Mouse (Mus musculus) MEL (cell line): ENCODE measurements around the gene Tmem132b. TPM values are rescaled to one million over a fixed set of nuclear protein-coding genes. Genes with fewer than 3 reads are reported as not detected.

Source experiments
- DNase-seq: peaks from one replicate; pipeline ENCODE4 v3.0.0; 2011; ENCODE audit warnings: low read depth, low spot score
- H3K27ac ChIP-seq: 2 replicates; pipeline ENCODE4 v1.5.1; 2012; ENCODE audit warnings: low read depth, mild to moderate bottlenecking, control low read depth, low read length, moderate library complexity; ENCODE audit not compliant: control insufficient read depth
- H3K27me3 ChIP-seq, 2 experiments: fragments of 150-350 bp in 1 of 2; sonication (generic) in 1 of 2; 2 replicates each; pipeline ENCODE4 v1.6.1; 2012; ENCODE audit warnings: low read length in 2 of 2, mild to moderate bottlenecking in 2 of 2, improper control_type of control experiment in 1 of 2, moderate library complexity in 1 of 2; ENCODE audit not compliant: insufficient read depth in 2 of 2, control insufficient read depth in 1 of 2
- H3K36me3 ChIP-seq, 2 experiments: 2 replicates each; pipeline ENCODE4 v1.6.1; 2012 to 2014; ENCODE audit warnings: low read length in 2 of 2, improper control_type of control experiment in 1 of 2, inconsistent platforms in 1 of 2, mild to moderate bottlenecking in 1 of 2; ENCODE audit not compliant: insufficient read depth in 2 of 2, control insufficient read depth in 1 of 2
- H3K4me1 ChIP-seq, 2 experiments: fragments of 150-350 bp in 1 of 2; sonication (generic) in 1 of 2; 2 replicates each; pipeline ENCODE4 v1.6.1; 2012; ENCODE audit warnings: low read length in 2 of 2, improper control_type of control experiment in 1 of 2, mild to moderate bottlenecking in 1 of 2; ENCODE audit not compliant: insufficient read depth in 2 of 2, control insufficient read depth in 1 of 2
- H3K4me3 ChIP-seq, 2 experiments: fragments of 150-350 bp in 1 of 2; sonication (generic) in 1 of 2; 2 replicates each; pipeline ENCODE4 v1.5.1; 2012; ENCODE audit warnings: low read depth in 2 of 2, low read length in 2 of 2, mild to moderate bottlenecking in 2 of 2, moderate library complexity in 2 of 2, control low read depth in 1 of 2, improper control_type of control experiment in 1 of 2; ENCODE audit not compliant: control insufficient read depth in 1 of 2, insufficient read depth in 1 of 2
- H3K79me2 ChIP-seq: 2 replicates; pipeline ENCODE4 v1.6.1; 2012; ENCODE audit warnings: mild to moderate bottlenecking, low read length, moderate library complexity; ENCODE audit not compliant: control insufficient read depth, poor library complexity, insufficient read depth
- H3K9ac ChIP-seq: 2 replicates; pipeline ENCODE4 v1.6.1; 2012; ENCODE audit warnings: low read depth, mild to moderate bottlenecking, control low read depth, low read length, moderate library complexity; ENCODE audit not compliant: control insufficient read depth, poor library complexity, severe bottlenecking
- H3K9me3 ChIP-seq: fragments of 150-350 bp; sonication (generic); replicated peaks from 2 replicates; pipeline ENCODE4 v1.6.1; 2012; ENCODE audit warnings: mild to moderate bottlenecking, low read length, improper control_type of control experiment, moderate library complexity; ENCODE audit not compliant: insufficient read depth
- BHLHE40 ChIP-seq: IDR thresholded peaks from 2 replicates; pipeline ENCODE4 v1.6.1; 2012; ENCODE audit warnings: low read depth, mild to moderate bottlenecking, inconsistent platforms, low read length, improper control_type of control experiment, borderline replicate concordance
- CHD2 ChIP-seq: IDR thresholded peaks from 2 replicates; pipeline ENCODE4 v1.6.1; 2011; ENCODE audit warnings: low read length, improper control_type of control experiment
- CTCF ChIP-seq, 3 experiments: IDR thresholded peaks in 2 of 3; conservative IDR thresholded peaks in 1 of 3; 2 replicates each; pipeline ENCODE4 v1.5.1; 2011 to 2012; ENCODE audit warnings: low read length in 3 of 3, low read depth in 2 of 3, mild to moderate bottlenecking in 2 of 3, improper control_type of control experiment in 1 of 3, inconsistent platforms in 1 of 3, mixed read lengths in 1 of 3, moderate library complexity in 1 of 3; ENCODE audit not compliant: control insufficient read depth in 1 of 3, insufficient read depth in 1 of 3, poor library complexity in 1 of 3, severe bottlenecking in 1 of 3
- EP300 ChIP-seq, 2 experiments: IDR thresholded peaks; 2 replicates each; pipeline ENCODE4 v1.6.1; 2011; ENCODE audit warnings: improper control_type of control experiment in 2 of 2, low read length in 2 of 2, low read depth in 1 of 2, mild to moderate bottlenecking in 1 of 2
- ETS1 ChIP-seq: IDR thresholded peaks from 2 replicates; pipeline ENCODE4 v1.6.1; 2012; ENCODE audit warnings: low read depth, mild to moderate bottlenecking, inconsistent platforms, low read length, improper control_type of control experiment, moderate library complexity
- GATA1 ChIP-seq: IDR thresholded peaks from 2 replicates; pipeline ENCODE4 v1.6.1; 2011; ENCODE audit warnings: low read depth, low read length, improper control_type of control experiment
- MAX ChIP-seq: IDR thresholded peaks from 2 replicates; pipeline ENCODE4 v1.6.1; 2011; ENCODE audit warnings: low read length, improper control_type of control experiment
- MAZ ChIP-seq: IDR thresholded peaks from 2 replicates; pipeline ENCODE4 v1.6.1; 2012; ENCODE audit warnings: low read depth, mild to moderate bottlenecking, inconsistent platforms, low read length, improper control_type of control experiment
- MYB ChIP-seq: IDR thresholded peaks from 2 replicates; pipeline ENCODE4 v1.6.1; 2011; ENCODE audit warnings: mild to moderate bottlenecking, low read depth, low read length, improper control_type of control experiment
- POLR2A ChIP-seq, 2 experiments: IDR thresholded peaks; 2 replicates each; pipeline ENCODE4 v1.6.1; 2011 to 2012; ENCODE audit warnings: low read length in 2 of 2, mild to moderate bottlenecking in 2 of 2, control low read depth in 1 of 2, improper control_type of control experiment in 1 of 2, low read depth in 1 of 2, moderate library complexity in 1 of 2; ENCODE audit not compliant: control insufficient read depth in 1 of 2, insufficient read depth in 1 of 2, poor library complexity in 1 of 2
- POLR2AphosphoS2 ChIP-seq: IDR thresholded peaks from 2 replicates; pipeline ENCODE4 v1.6.1; 2011; ENCODE audit warnings: low read length, improper control_type of control experiment
- RAD21 ChIP-seq: IDR thresholded peaks from 2 replicates; pipeline ENCODE4 v1.6.1; 2011; ENCODE audit warnings: mild to moderate bottlenecking, low read depth, low read length, improper control_type of control experiment
- RCOR1 ChIP-seq: IDR thresholded peaks from 2 replicates; pipeline ENCODE4 v1.6.1; 2012; ENCODE audit warnings: low read depth, mild to moderate bottlenecking, inconsistent platforms, low read length, improper control_type of control experiment
- SIN3A ChIP-seq: IDR thresholded peaks from 2 replicates; pipeline ENCODE4 v1.6.1; 2012; ENCODE audit warnings: low read length, improper control_type of control experiment, inconsistent platforms
- SMC3 ChIP-seq: IDR thresholded peaks from 2 replicates; pipeline ENCODE4 v1.6.1; 2011; ENCODE audit warnings: low read depth, low read length, improper control_type of control experiment
- TAL1 ChIP-seq: IDR thresholded peaks from 2 replicates; pipeline ENCODE4 v1.6.1; 2012; ENCODE audit warnings: mild to moderate bottlenecking, inconsistent platforms, low read length, moderate library complexity, mixed read lengths
- TBP ChIP-seq: IDR thresholded peaks from 2 replicates; pipeline ENCODE4 v1.8.0; 2011; ENCODE audit warnings: low read depth, low read length, improper control_type of control experiment
- TCF12 ChIP-seq: IDR thresholded peaks from 2 replicates; pipeline ENCODE4 v1.6.1; 2014; ENCODE audit warnings: low read depth, mild to moderate bottlenecking, inconsistent platforms, low read length, improper control_type of control experiment, moderate library complexity
- USF1 ChIP-seq: IDR thresholded peaks from 2 replicates; pipeline ENCODE4 v1.6.1; 2014; ENCODE audit warnings: low read depth, mild to moderate bottlenecking, inconsistent platforms, low read length, improper control_type of control experiment, moderate library complexity
- USF2 ChIP-seq, 2 experiments: IDR thresholded peaks; 2 replicates each; pipeline ENCODE4 v1.6.1; 2011 to 2012; ENCODE audit warnings: improper control_type of control experiment in 2 of 2, low read length in 2 of 2, borderline replicate concordance in 1 of 2, inconsistent platforms in 1 of 2, low read depth in 1 of 2, mild to moderate bottlenecking in 1 of 2; ENCODE audit not compliant: insufficient read depth in 1 of 2
- ZNF384 ChIP-seq: IDR thresholded peaks from 2 replicates; pipeline ENCODE4 v1.6.1; 2012; ENCODE audit warnings: low read depth, mild to moderate bottlenecking, inconsistent platforms, low read length, improper control_type of control experiment
- polyA plus RNA-seq, 2 experiments: library from polyadenylated mRNA; stranded (reverse) in 1 of 2; unstranded in 1 of 2; fragments of >175 nt in 1 of 2; fragments of >200 nt in 1 of 2; gene quantifications; 2 replicates each; pipeline versions ENCODE4 v1.2.1 to v1.2.4; 2012; ENCODE audit warnings: low replicate concordance in 2 of 2, low read depth in 1 of 2; ENCODE audit not compliant: insufficient read length in 2 of 2, insufficient read depth in 1 of 2, missing spikeins in 1 of 2
- total RNA-seq: library from RNA; depleted of rRNA; stranded (reverse); fragments of 300-350 nt; gene quantifications from 2 replicates; pipeline ENCODE4 v1.2.3, GENCODE M21; 2012

The Tmem132b gene
- total and polyA plus RNA-seq, 3 experiments: not detected

- H3K4me1 ChIP-seq: no peaks in the 10 kb centered on the region
- H3K79me2 ChIP-seq: no peaks in the 10 kb centered on the region
- no peak overlapping the region for H3K9ac ChIP-seq
- DNase-seq: no peak
- no peak overlapping the region for H3K4me3 ChIP-seq
- no peaks in the 10 kb centered on the region; a peak in 1 of 4 replicates for H3K27me3 ChIP-seq
- no peak overlapping the region for H3K27ac ChIP-seq
- H3K9me3 ChIP-seq: no peaks in the 10 kb centered on the region
- H3K36me3 ChIP-seq: no peaks in the 10 kb centered on the region
- TF ChIP-seq ZNF384: no peak
- no peak for TF ChIP-seq RCOR1
These were observed 161.0 kb downstream of the Tmem132b start for GRCm38 (mm10) chr5:125692538-125692937.

GRCm38 (mm10) chr5:125699395-125699794, 167.8 kb downstream of the Tmem132b start:
- no peak for DNase-seq
- Histone ChIP-seq H3K9me3 (no peaks in the 10 kb centered on the region), H3K36me3 (no peaks in the 10 kb centered on the region), H3K4me3 (no peak overlapping the region), H3K27me3 (no peaks in the 10 kb centered on the region), H3K9ac (no peak overlapping the region), H3K27ac (no peak overlapping the region), H3K79me2 (no peaks in the 10 kb centered on the region), H3K4me1 (no peaks in the 10 kb centered on the region)
- no peak for TF ChIP-seq MAX
- TF ChIP-seq RCOR1: no peak
- no peak for TF ChIP-seq POLR2A (IDR thresholded peaks at IDR 0.05; ENCODE audit: control insufficient read depth in 1 of 2, insufficient read depth in 1 of 2, low read depth in 1 of 2, low read length in 2 of 2, poor library complexity in 1 of 2)
- no peak for TF ChIP-seq MYB
- TF ChIP-seq CTCF (IDR thresholded peaks at IDR 0.05 in 2 of 3, conservative IDR thresholded peaks at IDR 0.05 in 1 of 3; ENCODE audit: control insufficient read depth in 1 of 3, insufficient read depth in 1 of 3, low read depth in 2 of 3, low read length in 3 of 3, poor library complexity in 1 of 3, severe bottlenecking in 1 of 3): no peak
- no peak for TF ChIP-seq POLR2AphosphoS2
- TF ChIP-seq MAZ: no peak
- no peak for TF ChIP-seq CHD2
- no peak for TF ChIP-seq ETS1
- no peak for TF ChIP-seq GATA1
- TF ChIP-seq BHLHE40: no peak
- TF ChIP-seq TAL1: no peak
- no peak for TF ChIP-seq SMC3
- no peak for TF ChIP-seq USF1
- TF ChIP-seq TBP: no peak
- no peak for TF ChIP-seq TCF12
- no peak for TF ChIP-seq RAD21
- TF ChIP-seq USF2 (IDR thresholded peaks at IDR 0.05; ENCODE audit: borderline replicate concordance in 1 of 2, insufficient read depth in 1 of 2, low read depth in 1 of 2, low read length in 2 of 2): no peak
- TF ChIP-seq EP300 (IDR thresholded peaks at IDR 0.05; ENCODE audit: low read depth in 1 of 2, low read length in 2 of 2): no peak
- no peak for TF ChIP-seq SIN3A
